In genomic region chr15:52836896-52837295, GRCm38 (mm10) we compare ENCODE assay signal across 21 mouse cellular contexts.
DNase-seq lines count a peak whose midpoint lies in the region; ATAC-seq lines count a peak whose summit lies in the region.
"Had no signal": no experiment of that assay in that cellular context is flagged by ENCODE, and none has a peak within 500 bp of the region (broad histone marks: within the 10 kb centered on the region; RNA-seq: fewer than 3 reads in every experiment).

No protein-coding gene starts in this region.

- no peak overlapping the region for H3K9ac ChIP-seq in embryonic facial prominence, embryonic 14.5 days (ENCODE audit: low read depth, low read length)
- H3K9ac ChIP-seq: embryonic facial prominence, embryonic 13.5 days; forebrain, embryonic 13.5 days; forebrain, embryonic 15.5 days; forebrain, postnatal 0 days had no signal

- no peaks in the 10 kb centered on the region for H3K27me3 ChIP-seq in embryonic facial prominence, embryonic 14.5 days (replicated peaks; ENCODE audit: control insufficient read depth, insufficient read depth, low read length)
- H3K27me3 ChIP-seq: embryonic facial prominence, embryonic 13.5 days; forebrain, embryonic 13.5 days; forebrain, embryonic 15.5 days; Patski had no signal

- no peaks in the 10 kb centered on the region for H3K9me3 ChIP-seq in embryonic facial prominence, embryonic 14.5 days (ENCODE audit: control insufficient read depth, low read length)
- H3K9me3 ChIP-seq: embryonic facial prominence, embryonic 13.5 days; forebrain, embryonic 13.5 days; forebrain, embryonic 15.5 days had no signal

- no peak overlapping the region; the same call in 1 of the 2 replicates for H3K27ac ChIP-seq in embryonic facial prominence, embryonic 14.5 days (replicated peaks; ENCODE audit: low read depth, low read length)
- H3K27ac ChIP-seq: embryonic facial prominence, embryonic 13.5 days; forebrain, embryonic 13.5 days; forebrain, embryonic 15.5 days had no signal

- intact Hi-C loops in gastrocnemius, postnatal 14 days (cut with DNase I; ENCODE audit: low total_unique reads), result no loop called here

- no peak overlapping the region for H3K4me2 ChIP-seq in embryonic facial prominence, embryonic 14.5 days (ENCODE audit: low read depth, low read length)
- H3K4me2 ChIP-seq: embryonic facial prominence, embryonic 13.5 days; forebrain, embryonic 13.5 days; forebrain, embryonic 15.5 days had no signal

- DNase-seq in embryo, embryonic 11 days, result peak; percentile 17
- no peak for DNase-seq in embryo, embryonic 9.5 days (ENCODE audit: extremely low spot score)
- peak; percentile 37 for DNase-seq in NIH3T3 (ENCODE audit: low read depth)
- DNase-seq in embryonic facial prominence, embryonic 14.5 days (ENCODE audit: low spot score), result peak; percentile 59
- peak; percentile 49 for DNase-seq in hindlimb bud, embryonic 11.5 days (ENCODE audit: extremely low spot score, low read depth, low spot score)
- DNase-seq in cerebellum, postnatal 4 days (ENCODE audit: low spot score in 2 of 2), result no peak
- DNase-seq in gastrocnemius, postnatal 14 days, result no peak
- DNase-seq: adrenal gland, adult 8-10 months; adrenal gland, postnatal 14 days; adrenal gland, postnatal 36 days; cerebellum, adult 11-12 months; cerebellum, adult 2 months; cerebellum, adult 9-10 months; cerebellum, postnatal 10 days; cerebellum, postnatal 25 days; forebrain, postnatal 0 days had no signal

- H3K4me3 ChIP-seq in embryonic facial prominence, embryonic 14.5 days (ENCODE audit: low read depth, low read length), result no peak overlapping the region
- H3K4me3 ChIP-seq: embryonic facial prominence, embryonic 13.5 days; forebrain, embryonic 13.5 days; forebrain, embryonic 15.5 days had no signal

- H3K4me1 ChIP-seq in embryonic facial prominence, embryonic 14.5 days (ENCODE audit: control insufficient read depth, insufficient read depth, low read length), result no peaks in the 10 kb centered on the region
- H3K4me1 ChIP-seq: embryonic facial prominence, embryonic 13.5 days; forebrain, embryonic 13.5 days; forebrain, embryonic 15.5 days had no signal

- WGBS in embryonic facial prominence, embryonic 14.5 days, result 36% methylated on average over 2 of the region's 2 CpGs

- no peak for ATAC-seq in embryonic facial prominence, embryonic 14.5 days (ENCODE audit: low read depth)
- ATAC-seq: activated CD4-positive, CD25-positive, alpha-beta regulatory T cell, adult 4 months; forebrain, embryonic 13.5 days; forebrain, embryonic 15.5 days; forebrain, postnatal 0 days; Patski had no signal

- no peaks in the 10 kb centered on the region for H3K36me3 ChIP-seq in embryonic facial prominence, embryonic 14.5 days (ENCODE audit: control insufficient read depth, insufficient read depth, low read length)
- H3K36me3 ChIP-seq: embryonic facial prominence, embryonic 13.5 days; forebrain, embryonic 15.5 days had no signal

Comparison
In these comparisons a context has a peak if more than half of its experiments do, and no peak if none do; other contexts are left out.
1. DNase-seq: peak in embryo, embryonic 11 days (single experiment), NIH3T3 (single experiment), embryonic facial prominence, embryonic 14.5 days (single experiment) and hindlimb bud, embryonic 11.5 days (single experiment); none in embryo, embryonic 9.5 days (single experiment), cerebellum, postnatal 4 days (0 of 2) and gastrocnemius, postnatal 14 days (single experiment).